Mouse (Mus musculus) midbrain, postnatal 0 days (tissue): ENCODE results near the gene Hist1h2ac. TPM values are rescaled to one million over a fixed set of nuclear protein-coding genes. Genes with fewer than 3 reads are reported as not detected.

ENCODE experiments used
- ATAC-seq: fragments of 200-750 bp; cut with Nextera tagmentation; 2 replicates; pipeline ENCODE4 v1.8.0; 2017; ENCODE audit warnings: moderate number of reproducible peaks, mild to moderate bottlenecking, moderate TSS enrichment, moderate library complexity; ENCODE audit not compliant: low FRiP score
- DNase-seq: peaks from one replicate; pipeline ENCODE4 v3.0.0-alpha.2; 2015; ENCODE audit warnings: low spot score
- H3K27ac ChIP-seq: fragments of 300-500 bp; sonication (generic); 2 replicates; pipeline ENCODE4 v1.5.1; 2014; ENCODE audit warnings: low read depth, mild to moderate bottlenecking, low read length, mixed read lengths
- H3K27me3 ChIP-seq: fragments of 300-500 bp; sonication (generic); 2 replicates; pipeline ENCODE4 v1.6.1; 2014; ENCODE audit warnings: low read length, control low read depth, mixed read lengths; ENCODE audit not compliant: insufficient read depth
- H3K36me3 ChIP-seq: fragments of 300-500 bp; sonication (generic); 2 replicates; pipeline ENCODE4 v1.6.1; 2014; ENCODE audit warnings: low read length, control low read depth, mixed read lengths; ENCODE audit not compliant: insufficient read depth
- H3K4me1 ChIP-seq: fragments of 300-500 bp; sonication (generic); 2 replicates; pipeline ENCODE4 v1.6.1; 2014; ENCODE audit warnings: mild to moderate bottlenecking, control low read depth, antibody characterized with exemption, low read length, mixed read lengths; ENCODE audit not compliant: insufficient read depth
- H3K4me2 ChIP-seq: fragments of 300-500 bp; sonication (generic); 2 replicates; pipeline ENCODE4 v1.6.1; 2014; ENCODE audit warnings: low read depth, mild to moderate bottlenecking, low read length, mixed read lengths; ENCODE audit not compliant: poor library complexity, severe bottlenecking
- H3K4me3 ChIP-seq: fragments of 300-500 bp; sonication (generic); 2 replicates; pipeline ENCODE4 v1.5.1; 2014; ENCODE audit warnings: low read depth, mild to moderate bottlenecking, low read length, moderate library complexity
- H3K9ac ChIP-seq: fragments of 300-500 bp; sonication (generic); replicated peaks from 2 replicates; pipeline ENCODE4 v1.6.1; 2014; ENCODE audit warnings: mild to moderate bottlenecking, low read length, moderate library complexity, mixed read lengths; ENCODE audit not compliant: poor library complexity, severe bottlenecking
- H3K9me3 ChIP-seq: fragments of 300-500 bp; sonication (generic); 2 replicates; pipeline ENCODE4 v1.6.1; 2016; ENCODE audit warnings: low read length, control low read depth
- CTCF ChIP-seq: IDR thresholded peaks from 2 replicates; pipeline ENCODE4 v1.5.1; 2016; ENCODE audit warnings: antibody characterized with exemption, mild to moderate bottlenecking
- WGBS: fragments of 180-500 bp; shearing (Covaris S2); extraction: QIAGEN DNeasy Blood & Tissue Kit; methylation state at CpG from one replicate; pipeline ENCODE4 v1.1.7; 2014; 5-methylcytosine and 5-hydroxymethylcytosine counted together
- polyA plus RNA-seq: library from polyadenylated mRNA; unstranded; fragments of >200 nt; fragmentation: Nextera tagmentation; extraction: Ambion mirVana; gene quantifications from 2 replicates; pipeline ENCODE4 v1.2.1, GENCODE M21; 2015
- total RNA-seq: library from RNA; depleted of rRNA; stranded (reverse); fragments of >200 nt; gene quantifications from 2 replicates; pipeline ENCODE4 v1.2.3, GENCODE M21; 2014

Hist1h2ac gene
- total and polyA plus RNA-seq, 2 experiments from 2014 or later, result 0.28 to 45.8 TPM

DNA sequence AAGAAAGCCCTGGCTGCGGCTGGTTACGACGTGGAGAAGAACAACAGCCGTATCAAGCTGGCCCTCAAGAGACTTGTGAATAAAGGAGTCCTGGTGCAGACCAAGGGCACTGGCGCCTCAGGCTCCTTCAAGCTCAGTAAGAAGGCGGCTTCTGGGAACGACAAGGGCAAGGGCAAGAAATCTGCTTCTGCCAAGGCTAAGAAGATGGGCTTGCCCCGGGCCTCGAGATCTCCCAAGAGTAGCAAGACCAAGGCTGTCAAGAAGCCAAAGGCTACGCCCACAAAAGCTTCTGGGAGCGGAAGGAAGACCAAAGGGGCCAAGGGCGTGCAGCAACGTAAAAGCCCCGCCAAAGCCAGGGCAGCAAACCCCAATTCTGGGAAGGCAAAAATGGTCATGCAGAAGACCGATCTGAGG lies 12.3 kb upstream of the Hist1h2ac start:
- DNase-seq (no peak), ATAC-seq (no peak)
- Histone ChIP-seq H3K4me3 (no peak overlapping the region), H3K4me2 (no peak overlapping the region), H3K27me3 (no peaks in the 10 kb centered on the region), H3K27ac (no peak overlapping the region), H3K9me3 (no peaks in the 10 kb centered on the region), H3K36me3 (no peaks in the 10 kb centered on the region), H3K9ac (no peak overlapping the region), H3K4me1 (no peaks in the 10 kb centered on the region)
- WGBS, result 64% methylated on average over 15 of the region's 15 CpGs
- TF ChIP-seq CTCF, result no peak

DNA sequence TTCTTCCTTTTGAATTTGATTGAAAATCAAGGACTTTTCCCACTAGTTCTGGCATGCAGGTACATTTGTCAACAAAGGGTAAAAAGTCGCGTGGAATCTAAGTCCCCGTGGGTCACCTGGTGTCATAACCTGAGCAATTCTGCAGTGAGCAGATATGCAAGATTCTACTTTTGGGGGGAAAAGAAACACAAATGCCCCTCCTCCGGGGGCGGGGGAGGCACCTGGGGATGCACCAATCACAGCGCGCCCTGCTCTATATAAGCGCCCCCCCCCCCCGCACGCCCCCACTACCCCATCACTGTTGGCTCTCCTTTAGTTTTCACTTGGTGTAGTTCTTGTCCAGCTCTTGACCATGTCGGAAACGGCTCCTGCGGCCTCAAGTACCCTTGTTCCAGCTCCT lies 11.8 kb upstream of the Hist1h2ac start, which contains the start of gene Hist1h1t:
TSS of gene Hist1h1t (plus strand) at position 301 of the 400 bp plus-strand sequence.
- no peak for TF ChIP-seq CTCF
- Histone ChIP-seq H3K27me3 (no peaks in the 10 kb centered on the region), H3K4me2 (no peak within 1 kb of the TSS), H3K9me3 (no peaks in the 10 kb centered on the region), H3K4me1 (no peaks in the 10 kb centered on the region), H3K36me3 (no peaks in the 10 kb centered on the region), H3K27ac (no peak within 1 kb of the TSS), H3K9ac (no peak within 1 kb of the TSS), H3K4me3 (no peak within 1 kb of the TSS)
- ATAC-seq, result no peak
- DNase-seq, result no peak
- 56% methylated on average over 12 of the region's 13 CpGs for WGBS

DNA sequence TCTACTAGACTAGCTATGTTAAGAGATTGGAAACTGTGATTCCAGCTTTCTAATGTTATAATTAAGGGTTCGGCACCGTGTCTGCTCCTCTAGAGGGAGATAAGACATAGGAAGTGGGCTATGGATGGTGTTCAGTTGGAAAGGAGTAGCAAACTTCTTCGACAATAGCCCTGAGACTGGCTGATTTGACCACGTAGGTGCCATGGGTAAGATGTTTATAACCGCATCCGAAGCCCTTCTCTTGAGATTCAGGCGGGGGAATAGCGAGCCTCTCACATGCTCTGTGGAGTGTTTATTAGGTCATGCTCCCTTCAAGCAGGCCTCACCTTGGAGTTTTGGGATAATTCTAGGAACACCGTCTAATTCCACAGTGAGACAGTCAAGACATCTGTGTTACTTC lies 11.2 kb upstream of the Hist1h2ac start:
- Histone ChIP-seq H3K36me3 (no peaks in the 10 kb centered on the region), H3K27ac (no peak overlapping the region), H3K9me3 (no peaks in the 10 kb centered on the region), H3K9ac (no peak overlapping the region), H3K4me2 (no peak overlapping the region), H3K4me3 (no peak overlapping the region), H3K4me1 (no peaks in the 10 kb centered on the region), H3K27me3 (no peaks in the 10 kb centered on the region)
- DNase-seq (no peak), ATAC-seq (no peak)
- WGBS, result 96% methylated on average over 9 of the region's 9 CpGs
- TF ChIP-seq CTCF, result no peak

DNA sequence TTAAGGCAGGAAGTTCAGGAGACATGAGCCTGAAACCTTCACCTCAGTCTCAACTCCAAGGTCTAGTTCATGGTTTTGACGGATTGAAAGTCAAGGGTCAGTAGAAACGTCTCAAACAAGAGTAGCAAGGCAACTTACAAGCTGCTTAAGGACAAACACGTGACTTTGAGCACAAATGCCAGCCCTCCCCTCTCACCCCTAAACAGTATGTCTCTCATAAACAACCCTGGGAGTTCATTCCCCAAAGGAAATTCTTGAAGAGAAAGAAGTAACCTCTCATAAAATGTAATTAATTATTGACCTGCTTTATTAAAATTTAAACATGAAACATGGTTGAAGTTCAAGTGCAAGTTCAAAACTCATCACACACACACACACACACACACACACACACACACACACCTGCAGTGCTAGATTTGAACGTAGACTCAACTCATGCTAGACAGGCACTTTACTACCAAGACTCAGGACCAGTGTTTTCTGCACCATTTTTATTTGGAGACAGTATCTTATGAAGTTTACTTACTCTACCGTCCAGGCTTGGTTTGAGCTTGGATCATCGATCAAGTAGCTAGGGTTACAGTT lies 10.2 kb upstream of the Hist1h2ac start:
- WGBS, result 83% methylated on average over 6 of the region's 6 CpGs
- no peak overlapping the region for H3K4me2 ChIP-seq
- no peak for DNase-seq
- no peaks in the 10 kb centered on the region for H3K27me3 ChIP-seq
- ATAC-seq, result no peak
- H3K36me3 ChIP-seq, result no peaks in the 10 kb centered on the region
- H3K9me3 ChIP-seq, result no peaks in the 10 kb centered on the region
- no peak for TF ChIP-seq CTCF
- no peak overlapping the region for H3K27ac ChIP-seq
- H3K4me1 ChIP-seq, result no peaks in the 10 kb centered on the region
- H3K9ac ChIP-seq, result no peak overlapping the region
- no peak overlapping the region for H3K4me3 ChIP-seq

DNA sequence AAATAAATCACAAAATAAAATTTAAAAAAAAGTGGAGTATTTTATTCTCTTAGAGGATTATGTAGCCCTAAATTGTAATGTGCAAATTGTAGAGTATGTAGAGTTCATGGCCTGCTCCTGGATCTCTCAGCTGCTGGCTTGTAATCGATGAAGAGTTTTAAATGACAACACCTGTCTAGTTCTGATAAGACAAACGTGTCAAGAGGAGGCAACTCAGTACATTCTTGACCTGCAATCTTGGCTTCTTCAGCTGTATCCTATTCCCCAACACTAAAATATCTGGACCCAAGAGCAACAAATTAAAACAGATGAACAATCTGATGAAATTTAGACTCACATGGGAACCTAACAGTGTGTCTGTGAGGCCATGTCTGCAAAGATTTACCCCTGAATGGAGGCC lies 5.7 kb upstream of the Hist1h2ac start:
- no peak overlapping the region for H3K4me3 ChIP-seq
- no peak overlapping the region for H3K27ac ChIP-seq
- no peak for DNase-seq
- H3K9me3 ChIP-seq, result no peaks in the 10 kb centered on the region
- H3K4me1 ChIP-seq, result peaks cover 5% of the 10 kb centered on the region; the same call in 1 of the 2 replicates
- H3K36me3 ChIP-seq, result no peaks in the 10 kb centered on the region
- no peak overlapping the region for H3K9ac ChIP-seq
- ATAC-seq, result no peak
- no peaks in the 10 kb centered on the region for H3K27me3 ChIP-seq
- no peak overlapping the region for H3K4me2 ChIP-seq
- TF ChIP-seq CTCF, result no peak
- 86% methylated on average over 2 of the region's 2 CpGs for WGBS

DNA sequence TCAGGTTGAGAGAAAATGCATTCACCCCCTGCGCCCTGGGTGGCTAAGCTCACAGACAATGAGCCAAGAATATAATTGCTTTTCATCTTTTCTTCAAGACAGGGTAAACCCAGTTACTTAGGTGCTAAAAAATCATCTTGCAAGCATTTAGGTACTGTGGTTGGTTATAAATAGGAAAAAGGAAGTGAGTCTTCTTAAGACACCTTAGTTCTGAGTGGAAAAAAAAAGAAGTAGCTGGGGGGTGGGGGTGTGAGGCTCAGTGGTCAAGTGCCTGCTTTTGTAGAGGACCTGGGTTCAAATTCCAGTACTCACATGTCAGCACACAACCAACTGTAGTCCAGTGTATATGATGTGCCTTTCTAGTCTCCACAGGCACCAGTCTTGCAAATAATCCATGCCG lies 5.2 kb upstream of the Hist1h2ac start:
- H3K27me3 ChIP-seq, result no peaks in the 10 kb centered on the region
- no peak overlapping the region for H3K4me2 ChIP-seq
- no peak for TF ChIP-seq CTCF
- ATAC-seq (no peak), DNase-seq (no peak)
- no peaks in the 10 kb centered on the region for H3K36me3 ChIP-seq
- H3K9me3 ChIP-seq, result no peaks in the 10 kb centered on the region
- H3K9ac ChIP-seq, result no peak overlapping the region
- H3K4me3 ChIP-seq, result no peak overlapping the region
- 96% methylated on average over 2 of the region's 2 CpGs for WGBS
- H3K27ac ChIP-seq, result no peak overlapping the region
- H3K4me1 ChIP-seq, result peaks cover 5% of the 10 kb centered on the region; the same call in 1 of the 2 replicates
